Comparison of ENCODE assay signal across 10 mouse cellular contexts in genomic region chr9:107716951-107717350, GRCm38 (mm10). TPM values are rescaled to one million over a fixed set of nuclear protein-coding genes. Genes with fewer than 3 reads are reported as not detected.
DNase-seq lines count a peak whose midpoint lies in the region; ATAC-seq lines count a peak whose summit lies in the region.
"Had no signal": no experiment of that assay in that cellular context is flagged by ENCODE, and none has a peak within 500 bp of the region (broad histone marks: within the 10 kb centered on the region; RNA-seq: fewer than 3 reads in every experiment).

No protein-coding gene starts in this region.

- H3K9ac ChIP-seq in limb, embryonic 11.5 days (ENCODE audit: low read length) = no peak overlapping the region

- intact Hi-C loops in gastrocnemius, postnatal 14 days (cut with DNase I; ENCODE audit: low total_unique reads) = no loop called here
- intact Hi-C loops in left cerebral cortex, postnatal 4 days (cut with DNase I) = no loop called here

- H3K4me3 ChIP-seq in limb, embryonic 11.5 days (ENCODE audit: low read depth, low read length) = no peak overlapping the region

- peak; percentile 31; the same call in 1 of the 2 replicates for ATAC-seq in limb, embryonic 11.5 days (ENCODE audit: insufficient number of reproducible peaks, low FRiP score, low TSS enrichment, low read depth)
- no peak for ATAC-seq in CD4-positive, CD25-positive, alpha-beta regulatory T cell, adult 4 months

- H3K4me1 ChIP-seq in limb, embryonic 11.5 days (ENCODE audit: control insufficient read depth, insufficient read depth, low read length) = peaks cover 38% of the 10 kb centered on the region

- no peaks in the 10 kb centered on the region for H3K27me3 ChIP-seq in limb, embryonic 11.5 days (ENCODE audit: control insufficient read depth, insufficient read depth, low read length)

- H3K36me3 ChIP-seq in limb, embryonic 11.5 days (ENCODE audit: control insufficient read depth, insufficient read depth, low read length) = no peaks in the 10 kb centered on the region

- peak overlapping the region; percentile 65 for H3K27ac ChIP-seq in limb, embryonic 11.5 days (replicated peaks; ENCODE audit: low read depth, low read length)

- H3K4me2 ChIP-seq in limb, embryonic 11.5 days (ENCODE audit: low read depth, severe bottlenecking) = no peak overlapping the region

- DNase-seq in gastrocnemius, postnatal 14 days = peak; percentile 44
- no peak for DNase-seq in gastrocnemius, adult 8-10 months (ENCODE audit: low spot score in 2 of 2)
- DNase-seq in left cerebral cortex, postnatal 4 days = peak; percentile 83
- DNase-seq in left cerebral cortex, adult 8-10 months (ENCODE audit: low spot score in 2 of 2) = no peak
- DNase-seq in NIH3T3 (ENCODE audit: low read depth) = peak; percentile 75
- peak; percentile 77 for DNase-seq in limb, embryonic 11.5 days (ENCODE audit: low spot score)
- DNase-seq in frontal cortex, postnatal 10 days (ENCODE audit: low spot score in 2 of 2) = no peak
- DNase-seq: gastrocnemius, postnatal 36 days; midbrain, embryonic 14.5 days had no signal

- 13% methylated on average over 6 of the region's 6 CpGs for WGBS in limb, embryonic 11.5 days

- no peaks in the 10 kb centered on the region for H3K9me3 ChIP-seq in limb, embryonic 11.5 days (ENCODE audit: control insufficient read depth, low read length)

RNA-seq across cellular contexts. Expression of gene Sema3f, which starts 6.7 kb away (rescaled TPM):
- 10 to 100 TPM in 1 of 2 experiments, 1 to 10 TPM in 1; 8.4 to 10.6 TPM for total RNA-seq in gastrocnemius, postnatal 14 days (2021)
- 1 to 10 TPM; 3.3 to 4.6 (median 4.3) TPM for total RNA-seq in gastrocnemius, adult 8-10 months (2022)
- total RNA-seq in left cerebral cortex, postnatal 4 days (2021) = 10 to 100 TPM; 44.6 to 52.6 TPM
- 10 to 100 TPM; 14.5 to 17.6 (median 16.0) TPM for total RNA-seq in left cerebral cortex, adult 8-10 months (2022)
- polyA plus RNA-seq in limb, embryonic 11.5 days (2014; fragmentation: Nextera tagmentation; extraction: Ambion mirVana) = 27.4 and 32.5 TPM in 2 replicates
- polyA plus RNA-seq in CD4-positive, CD25-positive, alpha-beta regulatory T cell, adult 4 months (2017; shearing (Covaris generic)) = not detected

RNA-seq across cellular contexts. Expression of gene Gnat1, which starts 37.4 kb away (rescaled TPM):
- not detected for total RNA-seq in gastrocnemius, postnatal 14 days (2021)
- not detected for total RNA-seq in gastrocnemius, adult 8-10 months (2022)
- total RNA-seq in left cerebral cortex, postnatal 4 days (2021) = 1 to 10 TPM in 1 of 2 experiments, under 1 TPM in 1; 0.30 to 1.1 TPM
- 1 to 10 TPM in 1 of 4 experiments, under 1 TPM in 3; 0.32 to 1.0 (median 0.62) TPM for total RNA-seq in left cerebral cortex, adult 8-10 months (2022)
- 1.7 and 1.8 TPM in 2 replicates for polyA plus RNA-seq in limb, embryonic 11.5 days (2014; fragmentation: Nextera tagmentation; extraction: Ambion mirVana)
- 1 to 10 TPM in 1 of 2 experiments, not detected in 1; 1.6 TPM for polyA plus RNA-seq in CD4-positive, CD25-positive, alpha-beta regulatory T cell, adult 4 months (2017; shearing (Covaris generic))
- total RNA-seq: gastrocnemius, postnatal 36 days had no signal

RNA-seq across cellular contexts. Expression of gene Slc38a3, which starts 47.6 kb away (rescaled TPM):
- 10 to 100 TPM; 29.8 to 57.1 TPM for total RNA-seq in gastrocnemius, postnatal 14 days (2021)
- total RNA-seq in gastrocnemius, adult 8-10 months (2022) = 10 to 100 TPM; 37.4 to 49.3 (median 45.9) TPM
- 10 to 100 TPM; 65.0 to 68.4 TPM for total RNA-seq in left cerebral cortex, postnatal 4 days (2021)
- total RNA-seq in left cerebral cortex, adult 8-10 months (2022) = 10 to 100 TPM; 82.5 to 94.5 (median 86.9) TPM
- 3.4 and 4.1 TPM in 2 replicates for polyA plus RNA-seq in limb, embryonic 11.5 days (2014; fragmentation: Nextera tagmentation; extraction: Ambion mirVana)
- not detected for polyA plus RNA-seq in CD4-positive, CD25-positive, alpha-beta regulatory T cell, adult 4 months (2017; shearing (Covaris generic))

RNA-seq across cellular contexts. Expression of gene Rbm5, which starts 53.8 kb away (rescaled TPM):
- 10 to 100 TPM; 30.9 to 40.5 TPM for total RNA-seq in gastrocnemius, postnatal 14 days (2021)
- 10 to 100 TPM; 21.0 to 34.8 (median 26.8) TPM for total RNA-seq in gastrocnemius, adult 8-10 months (2022)
- 100 to 1,000 TPM; 194 to 195 TPM for total RNA-seq in left cerebral cortex, postnatal 4 days (2021)
- total RNA-seq in left cerebral cortex, adult 8-10 months (2022) = 100 to 1,000 TPM; 117 to 136 (median 126) TPM
- 179 and 195 TPM in 2 replicates for polyA plus RNA-seq in limb, embryonic 11.5 days (2014; fragmentation: Nextera tagmentation; extraction: Ambion mirVana)
- polyA plus RNA-seq in CD4-positive, CD25-positive, alpha-beta regulatory T cell, adult 4 months (2017; shearing (Covaris generic)) = 100 to 1,000 TPM; 280 to 324 TPM

Comparison
In these comparisons a context has a peak if more than half of its experiments do, and no peak if none do; other contexts are left out.
1. DNase-seq: peak in gastrocnemius, postnatal 14 days (single experiment), left cerebral cortex, postnatal 4 days (single experiment), NIH3T3 (single experiment) and limb, embryonic 11.5 days (single experiment); none in gastrocnemius, adult 8-10 months (0 of 2), left cerebral cortex, adult 8-10 months (0 of 2) and frontal cortex, postnatal 10 days (0 of 2).